Mouse (Mus musculus) left cerebral cortex, adult 2 months (tissue): ENCODE data around the gene Pim1. TPM values are rescaled to one million over a fixed set of nuclear protein-coding genes. Genes with fewer than 3 reads are reported as not detected.
"Not testable (repeated sequence)": the region's sequence is repeated elsewhere in the genome, so short reads cannot be mapped to it uniquely, and the experiment has no call there.

Source experiments
- DNase-seq, 2 experiments: peaks; one replicate each; pipeline ENCODE4 v3.0.0; 2021 to 2022; ENCODE audit warnings: low spot score in 2 of 2, mixed read lengths in 1 of 2; ENCODE audit errors: extremely low spot score in 1 of 2
- H3K27ac ChIP-seq: fragments of 200-600 bp; 2 replicates; pipeline ENCODE4 v1.8.1; 2022
- H3K4me3 ChIP-seq: fragments of 200-600 bp; 2 replicates; pipeline ENCODE4 v1.8.1; 2022
- CTCF ChIP-seq: fragments of 200-600 bp; IDR thresholded peaks from 2 replicates; pipeline ENCODE4 v1.8.1; 2022; ENCODE audit warnings: antibody characterized with exemption, mild to moderate bottlenecking, moderate library complexity
- intact Hi-C: fragments of 180-260 bp; cut with DNase I; formaldehyde crosslinking; loops from one replicate; pipeline ENCODE4 v1.15.1; 2025
- long read RNA-seq, 2 experiments: library from polyadenylated mRNA; stranded (forward); transcript quantifications; one replicate each; pipeline ENCODE4 v2.0.0; 2021; ENCODE audit warnings: borderline mapping rate in 2 of 2
- total RNA-seq, 2 experiments: library from RNA; stranded (reverse); gene quantifications; 2 replicates each; pipeline ENCODE4 v1.2.3; 2021

Pim1 gene
- total RNA-seq: 10 to 100 TPM in 1 of 2 experiments, 1 to 10 TPM in 1; 9.2 to 13.6 TPM
- long read RNA-seq, experiment 1, transcript Pim1-201 (6 exons, 2,698 nt): major isoform, 10 of 11 reads
- long read RNA-seq, experiment 1, partial matches to known transcripts: 0 of 11 reads
- long read RNA-seq, experiment 1, other reads (novel, unspliced or antisense): 1 of 11 reads
- long read RNA-seq, experiment 2, transcript Pim1-201 (6 exons, 2,698 nt): major isoform, 6 of 8 reads
- long read RNA-seq, experiment 2, partial matches to known transcripts: 2 of 8 reads
- long read RNA-seq, experiment 2, other reads (novel, unspliced or antisense): 0 of 8 reads

- Histone ChIP-seq H3K4me3 (peak within 1 kb of the TSS; percentile 92), H3K27ac (peak within 1 kb of the TSS; percentile 74)
- intact Hi-C loops: loop anchor here (2.0 to 5.0 kb wide), 2 partner anchors 109 to 222 kb away; partner anchors contain the start of gene BC004004
- DNase-seq: peak in 1 of 2 experiments; percentile 57
- peak; percentile 13; the same call in 1 of the 2 replicates for TF ChIP-seq CTCF
Measured at GRCm38 (mm10) chr17:29490713-29491581, at the start of gene Pim1. TSS of gene Pim1 (plus strand) at chr17:29490753.

- TF ChIP-seq CTCF: no peak
- no peak overlapping the region for H3K27ac ChIP-seq
- intact Hi-C loops: no loop called here
- H3K4me3 ChIP-seq: no peak overlapping the region
- no peak for DNase-seq
Measured at GRCm38 (mm10) chr17:29441562-29441961, 49.0 kb upstream of the Pim1 start.

- Histone ChIP-seq H3K27ac (no peak overlapping the region), H3K4me3 (no peak overlapping the region)
- no peak for DNase-seq
- no peak for TF ChIP-seq CTCF
- intact Hi-C loops: no loop called here
Measured at GRCm38 (mm10) chr17:29442131-29442557, 48.4 kb upstream of the Pim1 start.

GRCm38 (mm10) chr17:29443724-29444123 is 46.8 kb upstream of the Pim1 start:
- TF ChIP-seq CTCF: no peak
- intact Hi-C loops: no loop called here
- no peak overlapping the region for H3K4me3 ChIP-seq
- no peak for DNase-seq
- H3K27ac ChIP-seq: no peak overlapping the region

GRCm38 (mm10) chr17:29445072-29445471 is 45.5 kb upstream of the Pim1 start:
- DNase-seq: no peak
- TF ChIP-seq CTCF: no peak
- Histone ChIP-seq H3K4me3 (no peak overlapping the region), H3K27ac (no peak overlapping the region)
- intact Hi-C loops: no loop called here

- intact Hi-C loops: no loop called here
- no peak overlapping the region for H3K27ac ChIP-seq
- no peak for DNase-seq
- no peak overlapping the region for H3K4me3 ChIP-seq
- no peak for TF ChIP-seq CTCF
Measured at GRCm38 (mm10) chr17:29447323-29447722, 43.2 kb upstream of the Pim1 start.

GRCm38 (mm10) chr17:29448055-29448454 is 42.5 kb upstream of the Pim1 start:
- intact Hi-C loops: no loop called here
- no peak for TF ChIP-seq CTCF
- DNase-seq: no peak
- Histone ChIP-seq H3K4me3 (no peak overlapping the region), H3K27ac (no peak overlapping the region)

GRCm38 (mm10) chr17:29448561-29448960 is 42.0 kb upstream of the Pim1 start:
- intact Hi-C loops: no loop called here
- no peak overlapping the region for H3K27ac ChIP-seq
- H3K4me3 ChIP-seq: no peak overlapping the region
- no peak for TF ChIP-seq CTCF
- no peak for DNase-seq

- TF ChIP-seq CTCF: no peak
- DNase-seq: no peak
- intact Hi-C loops: no loop called here
Measured at GRCm38 (mm10) chr17:29450899-29451840, 39.4 kb upstream of the Pim1 start.

GRCm38 (mm10) chr17:29451841-29452210 is 38.7 kb upstream of the Pim1 start:
- intact Hi-C loops: no loop called here
- Histone ChIP-seq H3K4me3 (no peak overlapping the region), H3K27ac (no peak overlapping the region)
- DNase-seq: no peak
- no peak for TF ChIP-seq CTCF

More at GRCm38 (mm10) chr17:29450899-29451840, 39.4 kb upstream of the Pim1 start:
- no peak overlapping the region for H3K4me3 ChIP-seq
- H3K27ac ChIP-seq: no peak overlapping the region

- intact Hi-C loops, H3K4me3 ChIP-seq, H3K27ac ChIP-seq, DNase-seq: not testable (repeated sequence)
Measured at GRCm38 (mm10) chr17:29454119-29454518, 36.4 kb upstream of the Pim1 start.
